Mouse (Mus musculus) 3134 (cell line): Measurements from ENCODE around the gene Camta2.

ENCODE experiments used
- DNase-seq: peaks from one replicate; pipeline ENCODE4 v3.0.0-alpha.2; 2011; ENCODE audit warnings: low spot score; ENCODE audit not compliant: insufficient read length; ENCODE audit errors: extremely low read depth

Gene Camta2

DNA sequence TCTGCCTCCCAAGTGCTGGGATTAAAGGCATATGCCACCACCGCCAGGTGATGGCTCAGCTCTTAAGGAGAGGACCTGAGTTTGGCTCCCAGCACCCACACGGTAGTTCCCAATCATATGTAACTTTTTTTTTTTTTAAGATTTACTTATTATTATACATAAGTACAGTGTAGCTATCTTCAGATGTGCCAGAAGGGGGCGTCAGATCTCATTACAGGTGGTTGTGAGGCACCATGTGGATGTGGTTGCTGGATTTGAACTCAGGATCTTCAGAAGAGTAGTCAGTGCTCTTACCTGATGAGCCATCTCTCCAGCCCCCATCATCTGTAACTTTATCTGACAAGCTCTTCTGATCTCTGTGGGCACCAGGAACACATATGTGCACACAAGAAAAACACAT lies 9.5 kb upstream of the Camta2 start:
- no peak for DNase-seq

DNA sequence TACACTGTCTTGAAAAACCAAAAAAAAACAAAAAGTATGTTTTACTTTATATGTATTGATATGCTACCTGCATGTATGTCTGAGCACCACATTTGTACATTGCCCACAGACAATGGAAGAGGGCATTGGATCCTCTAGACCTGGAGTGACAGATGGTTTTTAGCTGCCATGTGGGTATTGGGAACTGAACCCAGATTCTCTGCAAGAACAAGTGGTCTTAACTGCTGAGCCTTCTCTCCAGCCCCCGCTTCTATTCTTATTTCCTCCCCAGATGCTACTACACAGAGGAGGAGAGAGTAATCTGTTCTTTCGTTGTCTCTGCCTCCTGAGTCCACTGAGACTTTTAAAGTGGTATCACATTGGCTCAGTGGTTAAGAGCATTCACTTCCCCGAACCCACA lies 5.6 kb upstream of the Camta2 start:
- no peak for DNase-seq

- no peak for DNase-seq
Measured at GRCm38 (mm10) chr11:70689578-70689977, 1.7 kb upstream of the Camta2 start.

DNA sequence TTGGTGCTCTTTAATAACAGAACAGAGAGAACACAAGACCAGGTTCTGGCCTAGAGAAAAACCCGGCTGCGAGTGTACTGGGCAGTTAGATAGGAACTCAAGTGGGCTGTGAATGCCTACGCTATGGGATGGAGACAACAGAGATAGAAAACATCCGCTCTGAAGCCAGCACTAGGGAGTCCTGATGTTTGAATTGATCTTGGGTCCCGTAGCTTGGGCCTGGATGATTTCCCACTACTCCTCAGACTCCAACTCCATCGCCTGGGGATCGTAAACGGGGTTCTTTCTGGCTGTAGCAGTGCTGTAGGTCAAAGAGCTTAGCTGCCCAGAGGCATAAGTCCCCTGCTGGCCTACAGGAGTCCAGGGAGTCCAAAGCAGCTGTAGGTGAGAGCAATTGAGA lies 467 bp upstream of the Camta2 start:
- no peak for DNase-seq

- no peak for DNase-seq
Measured at GRCm38 (mm10) chr11:70686901-70687566, 871 bp downstream of the Camta2 start.

- no peak for DNase-seq
Measured at GRCm38 (mm10) chr11:70683640-70684039, 4.3 kb downstream of the Camta2 start.

GRCm38 (mm10) chr11:70681897-70682581 lies 5.9 kb downstream of the Camta2 start:
- no peak for DNase-seq

DNA sequence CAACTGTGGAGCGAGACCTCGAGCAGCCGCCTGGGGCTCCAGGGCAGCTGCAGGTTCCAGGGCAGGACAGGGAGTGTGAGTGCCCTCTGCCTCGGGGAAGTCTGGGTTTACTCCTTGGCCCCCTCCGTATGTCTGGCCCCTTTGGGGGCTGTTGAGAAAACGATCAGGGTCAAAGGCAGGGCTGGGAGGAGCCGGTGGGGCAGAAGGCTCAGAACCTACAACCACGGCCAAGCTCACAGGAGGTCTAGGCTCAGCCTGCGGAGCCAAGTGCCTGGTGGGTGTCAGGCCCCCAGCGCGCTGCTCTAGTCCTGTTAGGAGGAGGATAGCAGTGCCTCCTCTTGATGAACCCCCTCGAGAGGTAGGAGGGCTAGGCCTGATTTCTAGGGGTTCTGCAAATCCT lies 6.7 kb downstream of the Camta2 start:
- no peak for DNase-seq

DNA sequence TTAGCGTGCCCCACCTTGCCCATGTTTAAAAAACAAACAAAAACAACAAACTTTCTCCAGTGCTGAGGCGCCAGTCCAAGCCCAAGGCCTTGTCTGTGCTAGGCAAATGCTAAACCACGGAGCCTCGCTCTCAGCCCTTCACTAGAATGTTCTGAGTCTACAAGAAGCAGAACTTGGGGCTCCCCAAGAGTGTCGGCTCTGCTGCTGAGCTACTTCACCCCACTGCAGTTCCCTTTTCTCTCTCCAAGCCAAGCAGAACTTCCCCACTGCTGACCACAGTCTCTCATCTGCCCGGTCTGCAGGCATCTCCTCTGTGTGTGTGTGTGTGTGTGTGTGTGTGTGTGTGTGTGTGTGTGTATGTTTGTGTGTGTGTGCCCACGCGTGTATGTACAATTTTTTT lies 8.0 kb downstream of the Camta2 start:
- DNase-seq: no peak

GRCm38 (mm10) chr11:70679361-70679760 lies 8.5 kb downstream of the Camta2 start:
- no peak for DNase-seq

DNA sequence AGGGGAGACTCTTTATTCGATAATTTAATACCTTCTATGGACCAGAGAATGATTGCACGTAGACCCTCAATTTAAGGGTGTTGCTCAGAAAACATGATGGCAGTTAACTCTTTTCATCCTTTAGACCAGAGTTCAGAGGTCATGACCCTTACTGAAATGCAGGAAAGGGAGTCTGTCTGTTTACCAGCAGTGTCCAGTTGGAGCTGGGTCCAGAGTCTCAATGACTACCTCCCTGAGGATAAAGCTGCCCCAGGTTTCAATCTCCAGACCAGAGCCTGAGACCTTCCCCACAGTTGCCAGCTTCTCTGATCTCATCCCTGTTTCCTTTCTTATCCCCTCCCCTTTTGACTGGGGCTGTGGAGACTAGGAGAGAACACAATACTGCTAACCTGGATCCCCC lies 9.3 kb downstream of the Camta2 start:
- DNase-seq: no peak

GRCm38 (mm10) chr11:70678092-70678491 lies 9.8 kb downstream of the Camta2 start:
- no peak for DNase-seq

GRCm38 (mm10) chr11:70674501-70674900 lies 13.4 kb downstream of the Camta2 start:
- no peak for DNase-seq

DNA sequence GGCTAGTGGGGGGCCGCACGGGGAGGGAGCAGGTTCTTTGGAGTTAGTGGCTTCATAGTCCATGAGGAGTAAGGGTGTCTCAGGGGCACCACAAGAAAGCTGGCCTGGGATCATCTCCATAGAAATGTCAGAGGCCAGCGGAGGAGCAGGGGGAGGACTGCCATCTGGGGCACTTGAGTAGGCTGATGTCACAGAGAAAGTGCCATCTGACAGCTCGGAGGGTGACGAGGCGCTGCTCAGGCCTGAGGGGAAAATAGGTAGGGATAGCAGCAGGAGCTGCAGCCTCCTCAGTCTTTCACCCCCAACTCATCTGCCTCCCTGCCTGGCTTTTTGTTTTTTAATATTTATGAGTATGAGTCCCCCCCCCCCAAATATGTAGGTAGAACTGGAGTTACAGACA lies 13.9 kb downstream of the Camta2 start:
- no peak for DNase-seq

- no peak for DNase-seq
Measured at GRCm38 (mm10) chr11:70671333-70672047, 16.4 kb downstream of the Camta2 start.

- no peak for DNase-seq
Measured at GRCm38 (mm10) chr11:70670483-70670882, 17.4 kb downstream of the Camta2 start.

- peak; percentile 65 for DNase-seq
Measured at GRCm38 (mm10) chr11:70669582-70670345, 18.1 kb downstream of the Camta2 start.

GRCm38 (mm10) chr11:70668771-70669505 lies 19.0 kb downstream of the Camta2 start, which contains the start of gene Spag7:
TSS of gene Spag7 (minus strand) at chr11:70669416.
- peak; percentile 97 for DNase-seq

DNA sequence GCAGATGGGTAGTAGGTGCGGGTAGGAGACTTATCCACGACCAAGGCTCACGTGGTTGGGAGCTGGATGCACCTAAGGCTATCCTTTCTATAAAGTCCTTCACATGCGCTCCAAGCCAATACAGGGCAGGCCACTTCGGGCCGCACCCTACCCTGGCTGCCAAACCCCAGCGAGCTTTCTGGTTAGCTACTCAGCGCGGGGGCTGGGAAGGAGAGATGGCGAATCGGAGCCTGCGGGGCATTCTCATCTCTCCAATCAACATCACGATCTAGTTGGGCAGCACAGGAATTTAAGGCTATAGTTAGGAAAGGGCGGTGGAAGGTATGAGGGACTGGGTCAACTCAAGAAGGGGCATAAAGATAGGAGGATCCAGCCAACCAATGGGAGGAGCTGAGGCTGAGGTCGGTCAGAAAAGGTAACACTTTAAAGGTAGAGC lies 19.6 kb downstream of the Camta2 start:
- DNase-seq: peak; percentile 92
